Mouse (Mus musculus) cerebellum, adult 11 months (tissue): ENCODE data around the gene Rnf169.
"Not testable (repeated sequence)": the region's sequence is repeated elsewhere in the genome, so short reads cannot be mapped to it uniquely, and the experiment has no call there.

Experiments
- DNase-seq: peaks from one replicate; pipeline ENCODE4 v3.0.0; 2022

Gene Rnf169

DNA sequence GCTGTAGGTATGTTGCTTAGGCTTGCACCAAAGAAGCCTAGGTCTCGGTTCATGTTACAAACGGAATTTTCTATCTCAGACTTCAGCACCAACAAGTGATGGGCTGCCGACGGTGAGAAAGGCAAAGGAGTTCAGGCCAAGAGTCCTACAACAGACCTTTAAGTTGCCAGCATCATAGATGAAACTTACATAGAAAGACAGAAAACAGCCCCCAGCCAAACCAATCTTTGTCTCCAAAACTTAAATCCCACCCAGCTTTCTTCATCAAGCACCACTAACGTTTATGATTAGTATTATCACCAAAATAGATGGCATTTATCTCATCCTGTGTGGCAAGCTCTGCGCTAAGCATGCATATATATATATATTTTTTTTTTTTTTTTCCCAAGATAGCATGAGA lies 1.2 kb downstream of the Rnf169 start:
- no peak for DNase-seq

DNA sequence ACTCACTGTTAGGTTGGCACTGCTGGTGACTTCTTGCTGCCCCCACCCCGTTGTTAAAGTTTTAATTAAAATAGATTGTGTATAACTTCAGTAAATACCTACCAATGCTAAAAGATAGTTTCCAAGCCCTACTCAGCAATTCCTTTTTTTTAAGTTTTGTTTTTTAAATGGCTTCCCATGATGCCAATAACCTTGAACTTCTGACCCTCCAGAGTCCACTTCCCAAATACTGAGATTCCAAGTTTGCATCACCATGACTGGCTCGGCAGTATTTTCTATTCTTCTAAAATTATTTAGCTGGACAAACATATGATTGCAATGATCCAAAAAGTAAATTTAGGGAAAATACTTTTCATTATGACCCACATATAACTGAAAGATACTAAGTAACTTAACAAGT lies 2.2 kb downstream of the Rnf169 start:
- no peak for DNase-seq

DNA sequence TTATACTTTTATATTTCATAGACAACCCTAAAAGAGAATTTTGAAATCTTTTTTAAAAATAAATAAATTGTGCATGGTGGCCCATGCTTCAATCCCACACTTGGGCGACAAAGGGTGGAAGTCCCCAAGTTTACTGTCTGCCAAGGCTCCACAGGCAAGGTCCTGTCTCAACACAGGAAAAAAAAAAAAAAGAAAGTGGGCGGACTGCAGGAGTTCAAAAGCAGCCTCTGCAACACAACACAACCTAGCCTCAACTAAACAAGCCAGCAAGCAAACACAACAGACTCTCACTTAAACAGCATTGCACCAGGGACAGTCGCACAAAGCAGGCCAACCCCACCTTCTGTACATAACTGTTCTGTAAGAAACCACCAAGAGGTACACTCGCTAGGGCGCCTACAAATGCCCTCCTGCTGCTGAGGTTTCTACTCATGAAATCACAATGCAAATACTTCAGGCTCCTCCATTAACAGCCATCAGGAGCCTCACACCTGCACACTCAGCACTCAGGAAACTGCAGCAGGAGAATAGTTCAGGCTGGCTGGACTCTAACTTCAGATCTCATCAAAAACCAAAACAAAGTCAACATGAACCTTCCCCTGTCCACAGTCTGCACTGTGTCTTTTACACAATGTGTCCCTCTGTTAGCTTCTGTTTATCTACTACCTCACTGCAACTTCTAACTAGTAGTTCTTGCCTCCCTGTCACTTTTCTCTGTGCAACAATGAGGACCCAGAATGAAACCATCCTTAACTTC lies 4.3 kb downstream of the Rnf169 start:
- DNase-seq: no peak

DNA sequence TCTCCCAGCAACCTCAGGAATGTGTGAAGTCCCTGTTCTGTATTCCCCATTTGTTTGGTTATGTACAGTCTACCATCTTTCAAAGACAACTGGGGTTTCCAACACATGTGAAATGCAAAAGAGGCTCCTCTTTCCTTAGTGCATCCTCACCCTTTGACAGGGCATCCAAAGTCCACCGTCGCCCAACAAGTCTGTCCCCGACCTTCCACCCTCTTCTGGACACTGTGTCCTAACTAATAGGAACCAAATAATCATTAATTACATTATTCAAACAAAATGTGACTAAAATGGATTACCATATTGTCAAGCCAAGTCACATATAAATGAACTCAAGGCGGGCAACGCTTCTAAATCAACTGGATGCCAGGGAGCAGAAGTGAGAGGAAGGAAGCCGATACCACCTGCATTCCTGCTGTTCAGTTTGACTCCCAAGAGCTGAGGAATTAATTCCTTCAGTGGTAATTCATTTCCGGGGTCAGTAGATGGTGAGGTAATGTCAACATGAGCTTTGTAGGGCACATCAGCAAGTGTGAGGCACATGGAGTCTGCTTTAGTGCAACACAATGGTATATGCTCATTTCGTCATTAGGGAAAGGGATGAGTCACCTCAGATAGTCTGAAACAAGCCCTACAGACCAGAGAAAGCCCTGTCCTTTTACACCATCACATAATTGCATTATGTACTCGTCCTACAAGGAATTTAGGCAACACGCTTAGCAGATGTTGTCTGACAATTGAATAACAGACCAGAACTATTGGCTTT lies 5.9 kb downstream of the Rnf169 start:
- DNase-seq: no peak

DNA sequence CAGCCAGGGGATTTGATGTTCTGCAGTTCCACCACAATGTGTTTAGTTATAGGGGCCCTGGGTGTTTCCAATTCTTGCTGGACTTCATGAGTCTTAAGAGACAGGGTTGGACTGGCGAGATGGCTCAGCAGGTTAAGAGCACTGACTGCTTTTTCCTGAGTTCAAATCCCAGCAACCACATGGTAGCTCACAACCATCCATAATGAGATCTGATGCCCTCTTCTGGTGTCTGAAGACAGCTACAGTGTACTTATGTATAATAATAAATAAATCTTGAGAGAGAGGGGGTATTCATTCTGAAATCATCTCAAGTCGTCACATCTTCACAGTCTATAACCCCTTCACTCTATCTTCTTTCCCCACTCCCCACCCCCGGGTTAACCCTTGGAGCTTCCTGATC lies 7.3 kb downstream of the Rnf169 start:
- not testable (repeated sequence) for DNase-seq

DNA sequence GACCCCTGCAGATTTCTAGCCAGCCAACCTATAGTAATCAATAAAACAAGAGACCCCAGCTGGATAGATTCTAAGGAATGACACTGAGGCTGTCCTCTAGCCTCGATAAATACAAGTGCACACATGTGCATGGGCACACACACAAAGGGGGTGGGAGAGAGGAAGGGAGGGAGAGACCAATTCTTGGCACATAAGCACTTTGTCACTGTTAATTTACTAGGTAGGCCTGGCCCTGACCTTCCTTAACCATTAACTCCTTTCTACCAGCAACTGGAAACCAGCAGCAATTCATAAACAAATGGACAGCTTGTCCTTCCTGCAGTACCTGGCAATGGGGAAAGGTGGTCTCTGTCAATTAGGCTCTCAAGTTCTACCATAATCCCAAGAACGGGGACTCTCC lies 8.3 kb downstream of the Rnf169 start:
- no peak for DNase-seq

DNA sequence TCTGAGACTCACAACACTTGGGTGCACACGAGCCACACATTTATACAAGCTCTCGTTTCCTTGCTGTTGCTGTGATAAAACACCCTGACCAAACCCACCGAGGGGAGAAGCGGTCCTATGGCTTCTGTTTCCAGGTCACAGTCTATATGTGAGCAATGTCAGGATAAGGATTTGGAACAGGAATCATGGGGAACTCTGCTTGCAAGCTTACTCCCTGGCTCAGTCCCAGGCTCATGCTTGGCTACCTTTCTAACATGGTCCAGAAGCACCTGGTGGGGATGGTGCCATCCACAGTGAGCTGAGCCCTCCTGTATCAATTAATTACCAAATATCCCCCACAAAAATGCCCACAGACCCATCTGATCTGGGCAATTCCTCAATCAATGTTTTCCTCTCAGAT lies 11.1 kb downstream of the Rnf169 start:
- DNase-seq: peak; percentile 29

DNA sequence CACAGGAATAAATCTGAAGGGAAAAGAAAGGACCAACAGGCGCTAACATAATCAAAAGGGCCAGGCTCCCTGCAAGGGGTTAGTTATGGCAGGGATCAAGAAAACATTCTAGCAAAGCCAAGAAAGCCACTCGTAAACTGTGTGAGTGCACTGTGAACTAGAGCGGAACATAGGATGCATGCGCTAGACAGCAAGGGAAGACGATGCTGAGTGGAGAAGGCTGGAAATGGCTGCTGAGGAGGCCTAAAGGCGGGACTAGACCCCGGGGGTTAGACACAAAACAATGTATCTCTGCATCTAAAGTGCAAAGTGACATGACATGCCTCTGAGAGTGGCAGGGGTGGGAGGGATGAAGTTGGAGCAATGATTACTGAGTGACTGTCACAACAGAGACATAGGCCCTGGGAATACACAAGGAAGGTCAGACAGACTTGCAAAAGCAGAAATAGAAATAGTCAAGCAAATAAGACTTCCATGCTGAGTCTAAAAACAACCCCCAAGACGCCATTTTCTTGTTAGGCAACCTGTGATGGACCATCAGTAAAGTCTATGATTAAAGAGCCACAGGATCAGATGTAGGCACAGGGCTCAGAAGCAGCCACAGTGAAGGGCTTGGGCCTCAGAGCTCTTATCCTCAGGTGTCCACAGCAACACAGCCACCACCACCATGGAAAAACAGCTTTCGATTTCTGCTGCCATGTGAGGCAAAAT lies 14.1 kb downstream of the Rnf169 start:
- no peak for DNase-seq

DNA sequence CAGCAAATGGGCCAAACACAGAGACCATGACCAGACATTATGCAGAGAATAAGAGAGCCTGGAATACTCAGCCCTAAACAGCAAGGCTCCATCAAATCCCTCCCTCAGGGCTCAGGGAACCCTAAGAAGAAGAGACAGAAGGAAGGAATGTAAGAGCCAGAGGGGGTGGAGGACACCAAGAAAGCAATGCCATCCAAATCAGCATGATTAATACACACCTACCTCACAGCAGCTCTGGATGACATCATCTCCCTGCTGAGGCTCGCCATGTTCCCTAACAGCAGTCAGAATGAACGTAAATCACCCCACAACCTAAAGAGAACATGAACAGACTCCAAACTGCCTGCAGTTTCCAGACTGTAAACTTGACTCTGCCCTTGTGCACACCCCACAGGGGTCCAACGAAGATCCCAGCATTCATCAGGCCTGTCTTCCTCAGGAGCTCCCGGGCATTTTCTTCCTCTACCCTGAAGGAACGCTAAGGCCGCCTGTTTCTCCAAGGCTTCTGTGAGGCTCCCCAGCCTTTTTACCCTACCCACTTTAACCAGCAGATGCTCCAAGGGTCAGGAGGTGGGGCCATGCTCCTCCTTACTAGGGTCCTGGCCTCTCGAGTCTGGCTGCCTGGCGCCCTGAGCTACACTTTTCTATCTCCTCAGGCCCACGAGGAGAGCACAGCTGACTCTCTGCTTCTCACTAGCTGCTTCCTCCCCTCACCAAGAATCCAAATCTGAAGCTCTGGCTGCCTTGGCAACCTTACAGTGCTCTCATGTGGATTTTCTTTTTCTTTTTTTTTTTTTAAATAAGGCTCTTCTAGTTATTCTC lies 15.0 kb downstream of the Rnf169 start:
- DNase-seq: no peak

DNA sequence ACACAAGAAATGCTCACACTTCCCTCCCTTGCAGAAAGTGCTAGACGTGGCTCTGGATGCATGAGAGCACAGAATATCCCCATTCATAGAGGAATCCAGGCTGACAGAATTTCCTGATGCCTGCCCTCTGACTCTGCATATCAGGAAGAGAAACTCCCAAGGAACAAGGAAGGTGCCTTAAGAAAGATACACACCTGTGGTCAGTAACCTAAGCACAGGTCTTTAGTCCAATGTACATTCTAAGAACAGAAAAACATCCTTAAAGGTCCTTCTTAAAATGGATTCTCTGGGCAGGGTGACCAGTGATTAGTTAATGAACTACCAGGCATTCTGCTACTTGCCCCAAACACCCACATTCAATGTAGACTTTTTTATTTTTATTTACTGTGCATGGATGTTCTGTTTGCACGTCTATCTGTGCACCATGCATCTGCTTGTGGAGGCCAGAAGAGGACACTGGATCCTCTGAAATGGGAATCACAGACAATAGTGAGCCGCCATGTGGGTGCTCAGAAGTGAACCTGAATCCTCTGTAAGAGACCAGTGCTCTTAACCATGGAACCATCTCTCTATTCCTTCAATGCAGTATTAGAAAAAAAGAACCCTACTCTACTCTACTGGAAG lies 16.9 kb downstream of the Rnf169 start:
- DNase-seq: no peak

DNA sequence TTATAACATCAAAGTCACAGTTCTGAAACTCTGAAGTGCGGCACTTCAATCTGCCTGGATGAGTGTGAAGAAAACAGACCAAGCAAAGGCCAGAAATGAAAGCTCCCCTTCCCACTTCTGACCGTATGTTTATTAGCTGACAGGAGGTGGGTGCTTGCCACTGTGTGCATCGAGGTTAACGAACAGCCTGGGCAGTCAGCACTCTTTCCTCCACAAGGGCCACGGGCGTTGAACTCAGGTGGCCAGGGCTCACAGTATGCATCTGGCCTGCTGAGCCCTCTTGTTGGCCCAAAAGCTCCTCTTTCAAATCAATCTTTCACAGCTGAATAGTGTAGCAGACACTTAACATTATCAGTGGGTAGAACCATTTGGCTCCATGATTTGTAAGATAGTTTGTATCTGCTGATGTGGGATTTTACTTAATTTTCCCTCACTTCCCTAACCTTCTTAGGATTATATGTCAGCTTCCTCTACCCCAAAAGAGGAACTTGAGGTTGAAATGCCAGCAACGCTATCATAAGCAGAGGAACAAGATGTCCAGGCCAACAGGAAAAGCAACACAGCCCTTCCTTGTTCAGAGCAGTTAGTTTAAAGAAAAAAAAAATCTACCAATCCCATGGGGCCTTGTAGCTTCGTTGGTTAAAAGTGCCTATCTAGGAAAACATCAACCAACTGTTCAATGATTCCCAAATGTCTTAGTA lies 17.6 kb downstream of the Rnf169 start:
- no peak for DNase-seq

DNA sequence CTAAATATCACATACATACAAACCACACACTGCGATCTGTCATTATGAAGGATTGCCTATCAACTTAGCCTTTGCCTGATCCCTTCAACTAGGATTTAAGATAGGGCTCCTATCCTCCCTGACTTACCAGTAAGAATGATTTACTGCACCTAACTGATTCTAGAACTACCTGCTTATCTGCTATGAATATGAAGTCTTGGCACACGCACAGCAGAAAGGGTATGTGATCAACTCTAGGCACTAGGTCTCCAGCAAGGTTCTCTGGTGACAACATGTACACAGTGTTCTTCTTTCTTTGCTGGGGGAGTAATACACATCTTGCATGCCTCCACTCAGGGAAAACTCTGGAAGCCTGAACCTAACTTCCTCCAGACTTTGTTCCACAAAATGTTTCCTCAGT lies 18.7 kb downstream of the Rnf169 start:
- no peak for DNase-seq

DNA sequence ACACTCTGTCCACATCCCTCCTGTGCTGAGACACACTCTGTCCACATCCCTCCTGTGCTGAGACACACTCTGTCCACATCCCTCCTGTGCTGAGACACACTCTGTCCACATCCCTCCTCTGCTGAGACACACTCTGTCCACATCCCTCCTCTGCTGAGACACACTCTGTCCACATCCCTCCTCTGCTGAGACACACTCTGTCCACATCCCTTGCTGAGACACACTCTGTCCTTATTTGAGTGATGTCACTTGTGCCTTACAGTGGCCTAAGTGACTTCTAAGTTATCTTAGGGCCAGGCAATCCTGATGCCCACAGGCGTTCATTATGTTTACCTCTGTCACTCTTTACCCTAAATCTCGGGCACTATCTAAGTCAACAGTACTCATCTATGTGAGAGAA lies 19.7 kb downstream of the Rnf169 start:
- not testable (repeated sequence) for DNase-seq

DNA sequence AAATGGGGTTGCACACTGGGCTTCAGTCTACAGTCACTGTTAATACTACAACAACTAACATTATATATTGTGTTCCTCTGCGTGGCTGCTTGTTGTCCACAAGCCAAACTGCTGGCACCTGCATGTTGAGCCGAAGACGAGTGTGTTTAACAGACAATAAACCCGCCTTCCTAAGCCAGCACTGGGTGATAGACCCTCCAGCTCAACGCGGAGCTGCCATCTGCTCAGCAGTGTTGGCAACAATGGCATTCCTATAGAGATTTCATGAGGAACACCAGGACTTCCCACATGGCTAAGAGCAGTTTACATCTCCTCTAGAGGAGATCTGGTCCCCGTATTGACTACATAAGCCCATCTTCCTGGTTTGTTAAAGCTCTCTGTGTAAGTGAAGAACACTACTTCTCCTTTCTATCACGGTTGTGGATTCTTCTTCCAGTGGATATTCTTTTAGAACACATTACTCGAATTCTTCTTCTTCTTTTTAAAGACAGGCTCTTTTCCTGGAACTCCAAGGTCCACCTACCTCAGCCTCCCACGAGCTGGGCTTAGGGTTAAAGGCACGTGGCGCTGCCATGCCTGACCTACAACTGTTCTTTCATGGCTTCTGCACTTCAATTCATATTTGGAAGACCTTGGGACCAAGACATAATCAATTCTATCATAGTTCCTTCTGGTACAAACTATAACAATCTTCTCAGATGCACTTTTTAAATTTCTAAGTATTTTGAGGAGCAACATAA lies 22.9 kb downstream of the Rnf169 start:
- no peak for DNase-seq

DNA sequence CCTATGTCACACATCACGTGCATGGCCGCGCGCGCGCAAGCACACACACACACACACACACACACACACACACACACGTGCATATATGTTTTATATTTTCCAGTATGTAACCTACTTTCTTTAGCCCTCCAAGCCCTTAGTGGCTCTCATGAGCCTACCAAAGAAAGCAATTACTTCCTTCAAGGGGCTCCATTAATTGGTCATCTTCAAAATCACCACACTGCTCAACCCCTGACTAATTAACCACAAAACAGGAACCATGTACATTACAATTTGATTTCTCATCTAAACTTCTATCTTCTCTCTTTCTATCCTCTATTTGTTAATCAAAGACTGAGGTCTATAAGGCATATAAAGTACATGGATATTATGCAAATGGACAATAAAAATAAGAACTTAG lies 24.2 kb downstream of the Rnf169 start:
- no peak for DNase-seq

DNA sequence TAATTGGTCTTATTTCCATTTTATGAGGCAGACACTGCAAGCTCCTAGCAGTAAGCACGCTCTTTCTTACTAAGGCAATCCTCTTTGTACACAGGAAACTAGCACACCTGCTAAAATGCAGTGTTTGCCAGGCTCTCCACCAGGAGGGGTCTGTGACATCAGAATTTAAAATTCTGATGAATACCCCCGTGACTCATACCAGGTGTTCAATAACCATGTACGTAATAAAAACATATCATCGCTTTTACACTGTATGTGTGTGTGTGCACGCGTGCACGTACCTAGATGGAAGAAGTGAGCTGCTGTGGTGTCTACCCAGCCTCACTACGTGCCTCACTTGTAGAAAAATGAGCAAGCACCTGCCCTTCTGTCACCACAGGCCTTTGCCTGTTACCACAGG lies 26.0 kb downstream of the Rnf169 start:
- no peak for DNase-seq

DNA sequence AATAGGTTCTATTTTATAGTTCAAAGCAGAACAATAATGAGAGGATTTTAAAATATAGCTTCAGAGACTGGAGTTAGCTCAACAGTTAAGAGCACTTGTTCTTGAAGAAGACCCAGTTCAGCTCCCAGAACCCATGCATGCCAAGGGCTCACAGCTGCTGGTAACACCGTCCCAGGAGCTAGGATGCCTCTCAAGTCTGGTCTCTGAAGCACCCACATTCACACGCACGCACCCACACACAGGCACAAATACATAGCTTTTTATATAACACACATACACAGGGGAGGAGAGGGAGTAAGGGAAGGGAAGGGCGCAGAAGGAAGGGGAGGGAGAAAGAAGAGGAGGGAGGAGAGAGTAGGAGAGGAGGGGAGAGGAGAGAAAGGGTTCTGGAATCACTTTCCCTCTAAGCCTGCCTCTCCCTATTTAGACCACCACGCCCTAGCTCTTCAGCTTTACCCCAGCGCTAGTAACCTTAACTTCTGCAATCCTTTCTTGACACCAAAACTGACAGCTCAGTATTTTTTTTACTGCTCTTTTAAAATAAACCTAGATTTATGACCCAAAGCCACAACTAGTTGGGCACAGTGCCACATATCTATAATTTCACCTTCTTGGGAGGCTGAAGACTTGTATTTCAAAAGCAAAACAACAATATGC lies 26.7 kb downstream of the Rnf169 start:
- no peak for DNase-seq

DNA sequence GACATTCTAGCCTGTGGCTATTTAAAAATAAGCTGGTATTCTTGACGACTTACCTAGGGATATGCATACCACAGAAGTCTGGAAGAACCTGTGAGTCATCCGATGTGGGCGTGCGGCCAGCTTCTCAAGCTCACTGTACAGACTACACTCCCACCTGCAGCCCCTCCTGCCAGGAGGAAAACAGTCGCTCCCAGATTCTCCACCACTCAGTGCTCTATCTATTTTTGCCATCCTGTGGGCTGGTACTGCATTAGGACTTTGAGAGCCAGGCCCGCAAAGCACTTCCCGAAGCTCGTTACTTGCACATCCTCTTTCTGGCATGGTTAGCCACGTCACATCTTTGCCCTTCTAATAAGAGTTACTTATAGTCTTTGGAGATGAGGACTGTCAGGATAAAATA lies 32.9 kb downstream of the Rnf169 start:
- DNase-seq: peak; percentile 27

DNA sequence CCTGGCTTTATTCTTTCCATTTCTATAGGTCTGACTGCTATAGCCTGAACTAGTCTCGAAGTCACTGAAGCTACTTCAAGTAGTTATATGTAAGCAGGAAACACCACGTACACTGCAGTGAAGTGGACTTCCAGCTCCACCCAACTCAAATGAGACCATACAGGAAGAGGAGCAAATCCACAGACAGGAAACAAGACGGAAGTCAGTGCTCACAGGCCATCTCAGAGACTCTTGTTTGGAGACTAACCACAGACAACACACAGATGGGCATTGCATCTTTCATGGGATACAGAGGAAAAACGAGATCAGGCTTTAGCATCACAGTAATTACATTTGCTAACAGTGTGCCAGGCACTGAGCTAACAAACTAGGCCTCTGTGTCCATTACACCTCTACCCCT lies 33.9 kb downstream of the Rnf169 start:
- no peak for DNase-seq

DNA sequence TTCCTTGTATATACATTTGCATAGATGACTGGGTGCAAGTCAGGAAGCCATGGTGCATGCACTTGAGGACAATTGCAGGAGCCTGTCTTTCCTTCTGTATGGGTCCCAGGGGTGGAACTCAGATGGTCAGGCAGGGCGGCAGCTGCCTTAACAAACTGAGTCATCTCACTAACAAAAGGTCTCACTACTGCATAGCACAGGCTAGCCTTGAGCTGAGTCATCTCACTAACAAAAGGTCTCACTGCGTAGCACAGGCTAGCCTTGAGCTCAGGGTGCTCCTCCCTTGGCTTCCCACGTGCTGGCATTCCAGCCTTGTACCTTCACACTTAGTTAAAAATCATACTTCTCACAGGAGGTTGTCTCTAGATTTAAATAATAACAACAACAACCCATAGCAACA lies 34.3 kb downstream of the Rnf169 start:
- no peak for DNase-seq

DNA sequence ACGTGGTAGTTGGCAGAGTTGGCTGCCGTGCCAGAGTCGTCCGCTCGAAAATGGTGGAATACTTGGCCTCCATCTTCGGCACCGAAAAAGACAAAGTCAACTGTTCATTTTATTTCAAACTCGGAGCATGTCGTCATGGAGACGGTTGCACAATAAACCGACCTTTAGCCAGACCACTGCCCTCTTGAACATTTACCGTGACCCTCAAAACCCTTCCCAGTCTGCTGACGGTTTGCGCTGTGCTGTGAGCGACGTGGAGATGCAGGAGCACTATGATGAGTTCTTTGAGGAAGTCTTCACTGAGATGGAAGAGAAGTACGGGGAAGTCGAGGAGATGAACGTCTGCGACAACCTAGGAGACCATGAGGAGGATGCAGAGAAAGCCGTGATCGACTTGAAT lies 35.2 kb downstream of the Rnf169 start:
- DNase-seq: not testable (repeated sequence)
